Mouse (Mus musculus) stomach, embryonic 16.5 days (tissue): ENCODE measurements around the gene Olfr215. TPM values are rescaled to one million over a fixed set of nuclear protein-coding genes. Genes with fewer than 3 reads are reported as not detected.

ENCODE experiments used
- polyA plus RNA-seq: library from polyadenylated mRNA; unstranded; fragments of >200 nt; fragmentation: Nextera tagmentation; extraction: Ambion mirVana; gene quantifications from 2 replicates; pipeline ENCODE4 v1.2.1, GENCODE M21; 2015

The Olfr215 gene
- polyA plus RNA-seq, 1 experiment from 2014 or later: not detected

Other genes with a start within 250 kb of the Olfr215 start
- gene March8, start 246.2 kb downstream of the Olfr215 start, polyA plus RNA-seq: 31.9 and 34.9 TPM in 2 replicates
- gene Alox5, start 123.0 kb downstream of the Olfr215 start, polyA plus RNA-seq: 3.4 and 3.9 TPM in 2 replicates
- not detected in 2 replicates for gene Olfr211, start 95.1 kb downstream of the Olfr215 start, polyA plus RNA-seq
- gene Olfr212, start 77.7 kb downstream of the Olfr215 start, polyA plus RNA-seq: not detected in 2 replicates
- not detected in 2 replicates for gene Olfr213, start 45.7 kb downstream of the Olfr215 start, polyA plus RNA-seq
- gene Gm5580, start 33.1 kb downstream of the Olfr215 start, polyA plus RNA-seq: 0.32 and 2.3 TPM in 2 replicates
- gene Olfr214, start 30.0 kb downstream of the Olfr215 start, polyA plus RNA-seq: not detected in 2 replicates
- gene Zfp422, start 44.8 kb upstream of the Olfr215 start, polyA plus RNA-seq: 119 and 123 TPM in 2 replicates
- 30.6 and 40.4 TPM in 2 replicates for gene Depp1, start 66.4 kb upstream of the Olfr215 start, polyA plus RNA-seq
- gene Rassf4, start 89.8 kb upstream of the Olfr215 start, polyA plus RNA-seq: 8.8 and 10.3 TPM in 2 replicates
- gene Tmem72, start 132.7 kb upstream of the Olfr215 start, polyA plus RNA-seq: 0.11 and 0.40 TPM in 2 replicates